Comparison of ENCODE assay signal across 21 mouse cellular contexts in the genomic region with DNA sequence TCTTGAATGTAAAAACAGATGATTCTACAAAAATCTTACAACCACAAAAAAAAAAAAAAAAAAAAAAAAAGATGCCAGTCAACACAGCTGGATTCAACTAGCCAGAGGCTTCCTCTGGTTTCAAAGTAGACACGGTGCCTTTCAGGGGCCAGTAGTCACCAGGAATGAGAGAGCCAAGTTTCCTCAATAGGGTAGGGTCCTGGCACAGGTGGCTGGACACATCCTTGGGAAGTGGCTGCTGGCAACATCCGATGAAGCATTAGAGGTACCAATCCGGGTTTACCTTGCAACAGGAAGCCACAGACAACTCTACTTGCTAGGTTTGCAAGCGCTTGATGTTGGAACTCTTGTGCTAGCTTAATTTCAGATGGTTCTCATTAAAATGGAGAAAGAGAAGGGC.
DNase-seq lines count a peak whose midpoint lies in the region; ATAC-seq and TF ChIP-seq lines count a peak whose summit lies in the region.
"Had no signal": no experiment of that assay in that cellular context is flagged by ENCODE, and none has a peak within 500 bp of the region (broad histone marks: within the 10 kb centered on the region; RNA-seq: fewer than 3 reads in every experiment).

No protein-coding gene starts in this region.

- in situ Hi-C loops in ES-E14 (cut with MboI; ENCODE audit: low sequenced_read_pairs in 2 of 2, unreplicated experiment in 2 of 2): no loop called here

- no peaks in the 10 kb centered on the region for H3K36me3 ChIP-seq in heart, embryonic 13.5 days
- no peaks in the 10 kb centered on the region for H3K36me3 ChIP-seq in ES-E14 (ENCODE audit: control insufficient read depth, insufficient read depth, low read length, poor library complexity, severe bottlenecking)
- no peaks in the 10 kb centered on the region for H3K36me3 ChIP-seq in embryonic facial prominence, embryonic 13.5 days
- no peaks in the 10 kb centered on the region for H3K36me3 ChIP-seq in limb, embryonic 12.5 days
- no peaks in the 10 kb centered on the region for H3K36me3 ChIP-seq in neural tube, embryonic 15.5 days
- H3K36me3 ChIP-seq: hindbrain, embryonic 15.5 days; midbrain, embryonic 13.5 days; neural tube, embryonic 13.5 days had no signal

- H3K9me3 ChIP-seq in heart, embryonic 13.5 days: no peaks in the 10 kb centered on the region
- no peaks in the 10 kb centered on the region for H3K9me3 ChIP-seq in ES-E14 (ENCODE audit: control insufficient read depth, insufficient read depth, low read depth, low read length)
- no peaks in the 10 kb centered on the region for H3K9me3 ChIP-seq in embryonic facial prominence, embryonic 13.5 days
- no peaks in the 10 kb centered on the region for H3K9me3 ChIP-seq in limb, embryonic 12.5 days
- H3K9me3 ChIP-seq in neural tube, embryonic 15.5 days (replicated peaks): no peaks in the 10 kb centered on the region
- H3K9me3 ChIP-seq: hindbrain, embryonic 15.5 days; midbrain, embryonic 13.5 days; neural tube, embryonic 13.5 days had no signal

- H3K27me3 ChIP-seq in heart, embryonic 13.5 days (replicated peaks): no peaks in the 10 kb centered on the region
- H3K27me3 ChIP-seq in embryonic facial prominence, embryonic 13.5 days: no peaks in the 10 kb centered on the region
- H3K27me3 ChIP-seq in limb, embryonic 12.5 days: no peaks in the 10 kb centered on the region
- H3K27me3 ChIP-seq in neural tube, embryonic 15.5 days (replicated peaks): no peaks in the 10 kb centered on the region
- H3K27me3 ChIP-seq: hindbrain, embryonic 15.5 days had no signal

- no peak for ATAC-seq in heart, embryonic 13.5 days (ENCODE audit: extremely low read depth, insufficient number of reproducible peaks, low FRiP score, low TSS enrichment)
- ATAC-seq in embryonic facial prominence, embryonic 13.5 days (ENCODE audit: insufficient number of reproducible peaks, insufficient read depth, low FRiP score, low TSS enrichment, low read depth): no peak
- no peak for ATAC-seq in limb, embryonic 12.5 days (ENCODE audit: insufficient number of reproducible peaks, insufficient read depth, low FRiP score, low TSS enrichment, low read depth)
- no peak for ATAC-seq in neural tube, embryonic 15.5 days (ENCODE audit: low FRiP score)
- ATAC-seq: liver, postnatal 0 days; midbrain, embryonic 13.5 days had no signal

- no peak for DNase-seq in heart, adult 8-10 months (ENCODE audit: low spot score)
- no peak for DNase-seq in ES-E14 (ENCODE audit: low read depth, low spot score)
- DNase-seq in embryo, embryonic 10.5 days (ENCODE audit: low spot score): no peak
- no peak for DNase-seq in urinary bladder, adult 18-20 months (ENCODE audit: low spot score in 2 of 2)
- DNase-seq: adrenal gland, adult 2 months; cerebellum, adult 9-11 months; gastrocnemius, postnatal 10 days; heart, adult 11 months; heart, postnatal 36 days; kidney, adult 18-20 months; kidney, postnatal 25 days; liver, postnatal 0 days; lung, postnatal 14 days; thymus, postnatal 4 days had no signal

- no peak overlapping the region for H3K4me3 ChIP-seq in heart, embryonic 13.5 days
- H3K4me3 ChIP-seq in ES-E14 (ENCODE audit: insufficient read depth in 1 of 2, low read depth in 1 of 2, low read length in 2 of 2, poor library complexity in 1 of 2, severe bottlenecking in 1 of 2): no peak overlapping the region
- H3K4me3 ChIP-seq in embryonic facial prominence, embryonic 13.5 days: no peak overlapping the region
- no peak overlapping the region for H3K4me3 ChIP-seq in limb, embryonic 12.5 days (replicated peaks)
- H3K4me3 ChIP-seq in neural tube, embryonic 15.5 days (replicated peaks): no peak overlapping the region
- H3K4me3 ChIP-seq: hindbrain, embryonic 15.5 days; midbrain, embryonic 13.5 days; neural tube, embryonic 13.5 days had no signal

- H3K27ac ChIP-seq in heart, embryonic 13.5 days (replicated peaks): 0 out of 2 replicates have a peak overlapping the region, but pooled peaks have one; percentile 92
- H3K27ac ChIP-seq in ES-E14 (ENCODE audit: insufficient read depth, low read depth, low read length, poor library complexity, severe bottlenecking): no peak overlapping the region
- H3K27ac ChIP-seq in embryonic facial prominence, embryonic 13.5 days: peak overlapping the region; percentile 94
- peak overlapping the region; percentile 96 for H3K27ac ChIP-seq in limb, embryonic 12.5 days
- H3K27ac ChIP-seq in neural tube, embryonic 15.5 days (replicated peaks): no peak overlapping the region
- H3K27ac ChIP-seq: hindbrain, embryonic 15.5 days; midbrain, embryonic 13.5 days; neural tube, embryonic 13.5 days had no signal

- WGBS in heart, embryonic 13.5 days: 79% methylated on average over 4 of the region's 4 CpGs
- WGBS in embryonic facial prominence, embryonic 13.5 days: 17% methylated on average over 4 of the region's 4 CpGs
- WGBS in limb, embryonic 12.5 days: 10% methylated on average over 4 of the region's 4 CpGs
- WGBS in neural tube, embryonic 15.5 days: 90% methylated on average over 4 of the region's 4 CpGs

- H3K9ac ChIP-seq in heart, embryonic 13.5 days: no peak overlapping the region
- H3K9ac ChIP-seq in ES-E14 (ENCODE audit: insufficient read depth, low read depth, low read length, poor library complexity, severe bottlenecking): no peak overlapping the region
- H3K9ac ChIP-seq in embryonic facial prominence, embryonic 13.5 days: no peak overlapping the region
- H3K9ac ChIP-seq in limb, embryonic 12.5 days (replicated peaks): no peak overlapping the region
- H3K9ac ChIP-seq in neural tube, embryonic 15.5 days (replicated peaks): no peak overlapping the region
- H3K9ac ChIP-seq: hindbrain, embryonic 15.5 days; liver, postnatal 0 days; midbrain, embryonic 13.5 days; neural tube, embryonic 13.5 days had no signal

- H3K4me2 ChIP-seq in heart, embryonic 13.5 days: no peak overlapping the region
- peak overlapping the region; percentile 44 for H3K4me2 ChIP-seq in embryonic facial prominence, embryonic 13.5 days
- H3K4me2 ChIP-seq in limb, embryonic 12.5 days: peak overlapping the region; percentile 44
- H3K4me2 ChIP-seq in neural tube, embryonic 15.5 days: no peak overlapping the region
- H3K4me2 ChIP-seq: hindbrain, embryonic 15.5 days; midbrain, embryonic 13.5 days; neural tube, embryonic 13.5 days had no signal

- H3K4me1 ChIP-seq in heart, embryonic 13.5 days: peaks cover 69% of the 10 kb centered on the region
- no peaks in the 10 kb centered on the region; a peak in 1 of 4 replicates for H3K4me1 ChIP-seq in ES-E14 (ENCODE audit: control insufficient read depth in 2 of 2, insufficient read depth in 2 of 2, low read length in 2 of 2, poor library complexity in 1 of 2)
- peaks cover 75% of the 10 kb centered on the region for H3K4me1 ChIP-seq in embryonic facial prominence, embryonic 13.5 days
- H3K4me1 ChIP-seq in limb, embryonic 12.5 days (replicated peaks): peaks cover 77% of the 10 kb centered on the region
- peaks cover 34% of the 10 kb centered on the region for H3K4me1 ChIP-seq in neural tube, embryonic 15.5 days

TF ChIP-seq in ES-E14, 5 proteins besides CTCF, POLR2A, EP300 and RAD21:
- TF ChIP-seq ZNF384 (IDR thresholded peaks at IDR 0.05; ENCODE audit: low read depth, low read length) (0 out of 2 replicates have a peak, but pooled peaks have one; percentile 14), CHD2 (IDR thresholded peaks at IDR 0.05; ENCODE audit: low read depth, low read length) (no peak)

Comparison
In these comparisons a context has a peak if more than half of its experiments do, and no peak if none do; other contexts are left out.
1. H3K27ac ChIP-seq: peak in heart, embryonic 13.5 days (single experiment), embryonic facial prominence, embryonic 13.5 days (single experiment) and limb, embryonic 12.5 days (single experiment); none in ES-E14 (single experiment) and neural tube, embryonic 15.5 days (single experiment).
2. H3K4me2 ChIP-seq: peak in embryonic facial prominence, embryonic 13.5 days (single experiment) and limb, embryonic 12.5 days (single experiment); none in heart, embryonic 13.5 days (single experiment) and neural tube, embryonic 15.5 days (single experiment).